Mouse (Mus musculus): ENCODE data around the gene Relb.
A peak's percentile ranks its signal among the peaks of the same experiment; 100 is the strongest.

The Relb gene

GRCm38 (mm10) chr7:19578436-19578835 is 50.8 kb downstream of the Relb start:
- no peak for DNase-seq

- DNase-seq: no peak
Measured at GRCm38 (mm10) chr7:19577877-19578414, 51.3 kb downstream of the Relb start.

- peak; percentile 42 to 63 for DNase-seq
Measured at GRCm38 (mm10) chr7:19577141-19577852, 51.9 kb downstream of the Relb start, which contains the start of the genes Zfp296 and Gemin7. Gene Zfp296, plus strand, starts transcription at chr7:19577287. Gene Gemin7, minus strand, starts transcription at chr7:19577595.

- no peak for DNase-seq
Measured at GRCm38 (mm10) chr7:19575559-19575958, 53.7 kb downstream of the Relb start.

GRCm38 (mm10) chr7:19573776-19574140 is 55.5 kb downstream of the Relb start:
- DNase-seq: no peak

GRCm38 (mm10) chr7:19572926-19573775 is 56.1 kb downstream of the Relb start:
- DNase-seq: peak; percentile 88 to 91

GRCm38 (mm10) chr7:19569647-19570046 is 59.6 kb downstream of the Relb start:
- no peak for DNase-seq

GRCm38 (mm10) chr7:19567426-19567825 is 61.8 kb downstream of the Relb start:
- DNase-seq: no peak

- no peak for DNase-seq
Measured at GRCm38 (mm10) chr7:19565803-19566202, 63.4 kb downstream of the Relb start.

- peak; percentile 40 to 50 for DNase-seq
Measured at GRCm38 (mm10) chr7:19564455-19564854, 64.8 kb downstream of the Relb start.

- no peak for DNase-seq
Measured at GRCm38 (mm10) chr7:19563884-19564283, 65.4 kb downstream of the Relb start.

GRCm38 (mm10) chr7:19562643-19563410 is 66.4 kb downstream of the Relb start, which contains the start of gene Ppp1r37:
Gene Ppp1r37, minus strand, starts transcription at chr7:19563076.
- peak; percentile 42 to 67 for DNase-seq

GRCm38 (mm10) chr7:19561765-19562642 is 67.2 kb downstream of the Relb start:
- DNase-seq: peak; percentile 96 to 97

GRCm38 (mm10) chr7:19561431-19561764 is 67.8 kb downstream of the Relb start:
- DNase-seq: no peak

GRCm38 (mm10) chr7:19560491-19561260 is 68.6 kb downstream of the Relb start:
- peak; percentile 33 to 51 for DNase-seq

- peak; percentile 33 to 53 for DNase-seq
Measured at GRCm38 (mm10) chr7:19558965-19559364, 70.3 kb downstream of the Relb start.

- DNase-seq: no peak
Measured at GRCm38 (mm10) chr7:19557982-19558900, 71.0 kb downstream of the Relb start.

GRCm38 (mm10) chr7:19557086-19557485 is 72.2 kb downstream of the Relb start:
- no peak for DNase-seq
